Mouse (Mus musculus) CH12.LX (cell line): ENCODE measurements around the gene Ndufa6. TPM values are rescaled to one million over a fixed set of nuclear protein-coding genes. Genes with fewer than 3 reads are reported as not detected.

ENCODE experiments used
- DNase-seq: peaks from one replicate; pipeline ENCODE4 v3.0.0-alpha.2; 2013; ENCODE audit errors: extremely low read depth
- H3K27ac ChIP-seq: 2 replicates; pipeline ENCODE4 v1.5.1; 2012; ENCODE audit warnings: low read depth, mild to moderate bottlenecking, control low read depth, moderate library complexity; ENCODE audit not compliant: insufficient read depth
- H3K27me3 ChIP-seq: replicated peaks from 2 replicates; pipeline ENCODE3; 2012; ENCODE audit warnings: inconsistent platforms
- H3K36me3 ChIP-seq, 2 experiments: replicated peaks in 1 of 2; 2 replicates each; pipeline versions ENCODE3 to v1.6.1; 2012; ENCODE audit warnings: inconsistent platforms in 1 of 2, low read length in 1 of 2, mild to moderate bottlenecking in 1 of 2, mixed read lengths in 1 of 2, moderate library complexity in 1 of 2; ENCODE audit not compliant: control insufficient read depth in 1 of 2, insufficient read depth in 1 of 2
- H3K4me1 ChIP-seq, 2 experiments: 2 replicates each; pipeline ENCODE4 v1.6.1; 2012; ENCODE audit warnings: inconsistent platforms in 1 of 2, moderate library complexity in 1 of 2; ENCODE audit not compliant: insufficient read depth in 2 of 2, control insufficient read depth in 1 of 2
- H3K4me2 ChIP-seq: 2 replicates; pipeline ENCODE4 v1.6.1; 2012; ENCODE audit warnings: low read depth, mild to moderate bottlenecking, control low read depth; ENCODE audit not compliant: poor library complexity, insufficient read depth, severe bottlenecking
- H3K4me3 ChIP-seq, 3 experiments: fragments of 150-350 bp in 1 of 3; sonication (generic) in 1 of 3; replicated peaks in 1 of 3; 2 replicates each; pipeline versions ENCODE3 to v1.5.1; 2011 to 2012; ENCODE audit warnings: low read depth in 2 of 3, low read length in 2 of 3, mild to moderate bottlenecking in 2 of 3, moderate library complexity in 2 of 3, control low read depth in 1 of 3, improper control_type of control experiment in 1 of 3, inconsistent platforms in 1 of 3, mixed read lengths in 1 of 3; ENCODE audit not compliant: poor library complexity in 1 of 3
- H3K79me2 ChIP-seq: replicated peaks from 2 replicates; pipeline ENCODE4 v1.6.1; 2012; ENCODE audit warnings: mild to moderate bottlenecking, moderate library complexity; ENCODE audit not compliant: control insufficient read depth, poor library complexity, insufficient read depth, severe bottlenecking; ENCODE audit errors: extremely low read depth
- H3K9ac ChIP-seq: 2 replicates; pipeline ENCODE4 v1.6.1; 2012; ENCODE audit warnings: low read depth, mild to moderate bottlenecking, control low read depth, moderate library complexity; ENCODE audit not compliant: insufficient read depth
- H3K9me3 ChIP-seq: replicated peaks from 2 replicates; pipeline ENCODE3; 2012; ENCODE audit warnings: low read length, inconsistent platforms, mixed read lengths
- CHD2 ChIP-seq: IDR thresholded peaks from 2 replicates; pipeline ENCODE4 v1.6.1; 2011; ENCODE audit warnings: low read length, improper control_type of control experiment
- CTCF ChIP-seq, 2 experiments: IDR thresholded peaks in 1 of 2; conservative IDR thresholded peaks in 1 of 2; 2 replicates each; pipeline ENCODE4 v1.5.1; 2011 to 2012; ENCODE audit warnings: low read depth in 2 of 2, low read length in 2 of 2, improper control_type of control experiment in 1 of 2, inconsistent platforms in 1 of 2, mild to moderate bottlenecking in 1 of 2, moderate library complexity in 1 of 2
- E2F4 ChIP-seq: IDR thresholded peaks from 2 replicates; pipeline ENCODE4 v1.6.1; 2011; ENCODE audit warnings: low read depth, low read length, improper control_type of control experiment; ENCODE audit not compliant: insufficient replicate concordance
- ELF1 ChIP-seq: IDR thresholded peaks from 2 replicates; pipeline ENCODE4 v1.6.1; 2014; ENCODE audit warnings: low read depth, mild to moderate bottlenecking, inconsistent platforms, low read length, improper control_type of control experiment
- EP300 ChIP-seq: IDR thresholded peaks from 2 replicates; pipeline ENCODE4 v1.6.1; 2011; ENCODE audit warnings: low read length, improper control_type of control experiment
- KAT2A ChIP-seq: IDR thresholded peaks from 2 replicates; pipeline ENCODE4 v1.6.1; 2012; ENCODE audit warnings: low read length, improper control_type of control experiment, inconsistent platforms; ENCODE audit not compliant: insufficient replicate concordance
- MAX ChIP-seq: IDR thresholded peaks from 2 replicates; pipeline ENCODE4 v1.6.1; 2011; ENCODE audit warnings: low read length, improper control_type of control experiment
- MAZ ChIP-seq: IDR thresholded peaks from 2 replicates; pipeline ENCODE4 v1.6.1; 2012; ENCODE audit warnings: low read depth, mild to moderate bottlenecking, inconsistent platforms, low read length, improper control_type of control experiment, moderate library complexity
- MYC ChIP-seq: IDR thresholded peaks from 2 replicates; pipeline ENCODE4 v1.6.1; 2011; ENCODE audit warnings: low read depth, mild to moderate bottlenecking, improper control_type of control experiment, low read length
- PAX5 ChIP-seq: IDR thresholded peaks from 2 replicates; pipeline ENCODE4 v1.6.1; 2012; ENCODE audit warnings: low read length, inconsistent platforms, mixed read lengths
- POLR2A ChIP-seq: IDR thresholded peaks from 2 replicates; pipeline ENCODE4 v1.6.1; 2011; ENCODE audit warnings: low read depth, mild to moderate bottlenecking, improper control_type of control experiment, low read length
- RAD21 ChIP-seq: IDR thresholded peaks from 2 replicates; pipeline ENCODE4 v1.6.1; 2011; ENCODE audit warnings: low read depth, mild to moderate bottlenecking, low read length, improper control_type of control experiment, moderate library complexity
- RCOR1 ChIP-seq: conservative IDR thresholded peaks from 2 replicates; pipeline ENCODE4 v1.6.1; 2012; ENCODE audit warnings: low read depth, mild to moderate bottlenecking, inconsistent platforms, low read length, improper control_type of control experiment
- TBP ChIP-seq: conservative IDR thresholded peaks from 2 replicates; pipeline ENCODE4 v1.6.1; 2011; ENCODE audit warnings: low read depth, low read length, improper control_type of control experiment
- UBTF ChIP-seq: IDR thresholded peaks from 2 replicates; pipeline ENCODE4 v1.6.1; 2012; ENCODE audit warnings: low read depth, mild to moderate bottlenecking, inconsistent platforms, low read length, improper control_type of control experiment, moderate library complexity
- USF2 ChIP-seq: conservative IDR thresholded peaks from 2 replicates; pipeline ENCODE4 v1.6.1; 2011; ENCODE audit warnings: low read depth, low read length, improper control_type of control experiment
- ZKSCAN1 ChIP-seq: IDR thresholded peaks from 2 replicates; pipeline ENCODE4 v1.6.1; 2012; ENCODE audit warnings: low read depth, inconsistent platforms, low read length, improper control_type of control experiment, borderline replicate concordance
- dilution Hi-C: fragments of 300-500 bp; cut with MboI; formaldehyde crosslinking; loops from 2 replicates; pipeline ENCODE4 v1.14.3; 2020; ENCODE audit warnings: low sequenced_read_pairs; ENCODE audit not compliant: extremely low pct_unique_long_range_greater_than_20kb, extremely low pct_ligation_motif_present
- in situ Hi-C: fragments of 300-500 bp; cut with MboI; formaldehyde crosslinking; loops from 3 replicates; pipeline ENCODE4 v1.14.3; 2019; ENCODE audit warnings: low sequenced_read_pairs, low pct_ligation_motif_present, low pct_unique_long_range_greater_than_20kb, mixed read lengths
- polyA plus RNA-seq: library from polyadenylated mRNA; unstranded; fragments of >175 nt; gene quantifications from 2 replicates; pipeline ENCODE4 v1.2.1, GENCODE M21; 2012; ENCODE audit warnings: low read depth; ENCODE audit not compliant: insufficient read length
- total RNA-seq, 2 experiments: library from RNA; depleted of rRNA; stranded (reverse); fragments of 300-350 nt in 1 of 2; fragments of >200 nt in 1 of 2; gene quantifications; 2 replicates each; pipeline ENCODE4 v1.2.3; 2012 to 2014

Gene Ndufa6
- total and polyA plus RNA-seq, 3 experiments, result 87.3 to 279 (median 222) TPM

GRCm38 (mm10) chr15:82362234-82362633, 8.1 kb upstream of the Ndufa6 start:
- no peaks in the 10 kb centered on the region for H3K79me2 ChIP-seq
- dilution Hi-C loops, result no loop called here
- H3K4me2 ChIP-seq, result no peak overlapping the region
- TF ChIP-seq ZKSCAN1 (no peak), POLR2A (no peak), UBTF (no peak), TBP (no peak), CTCF (conservative IDR thresholded peaks at IDR 0.05 in 1 of 2, IDR thresholded peaks at IDR 0.05 in 1 of 2; ENCODE audit: low read depth in 2 of 2, low read length in 2 of 2) (no peak), RCOR1 (no peak), EP300 (no peak), PAX5 (no peak), E2F4 (no peak), MAZ (no peak), USF2 (no peak), MYC (no peak), KAT2A (no peak), MAX (no peak)
- TF ChIP-seq, all 38 proteins: peak for 0
- no peaks in the 10 kb centered on the region for H3K9me3 ChIP-seq
- H3K27me3 ChIP-seq, result no peaks in the 10 kb centered on the region
- no peaks in the 10 kb centered on the region for H3K4me1 ChIP-seq
- H3K4me3 ChIP-seq, result no peak overlapping the region
- H3K9ac ChIP-seq, result no peak overlapping the region
- no peak overlapping the region for H3K27ac ChIP-seq
- no peak for DNase-seq
- H3K36me3 ChIP-seq, result no peaks in the 10 kb centered on the region
- in situ Hi-C loops, result no loop called here

- Histone ChIP-seq H3K4me1 (no peaks in the 10 kb centered on the region), H3K79me2 (no peaks in the 10 kb centered on the region), H3K27ac (no peak overlapping the region; the same call in 1 of the 2 replicates)
- in situ Hi-C loops (no loop called here), dilution Hi-C loops (no loop called here)
- no peak for DNase-seq
- TF ChIP-seq CTCF (conservative IDR thresholded peaks at IDR 0.05 in 1 of 2, IDR thresholded peaks at IDR 0.05 in 1 of 2; ENCODE audit: low read depth in 2 of 2, low read length in 2 of 2) (peak in 1 of 2 experiments; percentile 40; a peak in 2 of 4 replicates), CHD2 (no peak), RAD21 (peak; percentile 20), ELF1 (0 out of 2 replicates have a peak, but pooled peaks have one; percentile 33)
- TF ChIP-seq, all 38 proteins: peak for 3
- Histone ChIP-seq H3K9me3 (no peaks in the 10 kb centered on the region), H3K9ac (no peak overlapping the region), H3K4me2 (no peak overlapping the region), H3K4me3 (no peak overlapping the region), H3K36me3 (no peaks in the 10 kb centered on the region), H3K27me3 (no peaks in the 10 kb centered on the region)
These were observed 7.4 kb upstream of the Ndufa6 start for GRCm38 (mm10) chr15:82361459-82362018.
